Mouse (Mus musculus): ENCODE data around the gene Olfr229. TPM values are rescaled to one million over a fixed set of nuclear protein-coding genes. Genes with fewer than 3 reads are reported as not detected.

Olfr229 gene
- polyA plus RNA-seq, 1 experiment from 2014 or later: not detected

Other genes with a start within 250 kb of the Olfr229 start
- gene Olfr963, start 240.1 kb upstream of the Olfr229 start, polyA plus RNA-seq (2015; fragmentation: Nextera tagmentation; extraction: Ambion mirVana): not detected in 2 replicates
- not detected in 2 replicates for gene Olfr149, start 200.2 kb upstream of the Olfr229 start, polyA plus RNA-seq (2015; fragmentation: Nextera tagmentation; extraction: Ambion mirVana)
- gene Olfr965, start 196.0 kb upstream of the Olfr229 start, polyA plus RNA-seq (2015; fragmentation: Nextera tagmentation; extraction: Ambion mirVana): not detected in 2 replicates
- not detected in 2 replicates for gene Olfr150, start 176.4 kb upstream of the Olfr229 start, polyA plus RNA-seq (2015; fragmentation: Nextera tagmentation; extraction: Ambion mirVana)
- not detected in 2 replicates for gene Olfr967, start 161.1 kb upstream of the Olfr229 start, polyA plus RNA-seq (2015; fragmentation: Nextera tagmentation; extraction: Ambion mirVana)
- gene Olfr968, start 124.1 kb upstream of the Olfr229 start, polyA plus RNA-seq (2015; fragmentation: Nextera tagmentation; extraction: Ambion mirVana): not detected in 2 replicates
- gene Olfr969, start 116.4 kb upstream of the Olfr229 start, polyA plus RNA-seq (2015; fragmentation: Nextera tagmentation; extraction: Ambion mirVana): not detected in 2 replicates
- gene Olfr970, start 98.5 kb upstream of the Olfr229 start, polyA plus RNA-seq (2015; fragmentation: Nextera tagmentation; extraction: Ambion mirVana): not detected in 2 replicates
- gene Olfr971, start 70.5 kb upstream of the Olfr229 start, polyA plus RNA-seq (2015; fragmentation: Nextera tagmentation; extraction: Ambion mirVana): not detected in 2 replicates
- gene Olfr972, start 40.9 kb upstream of the Olfr229 start, polyA plus RNA-seq (2015; fragmentation: Nextera tagmentation; extraction: Ambion mirVana): not detected in 2 replicates
- not detected in 2 replicates for gene Olfr974, start 30.2 kb downstream of the Olfr229 start, polyA plus RNA-seq (2015; fragmentation: Nextera tagmentation; extraction: Ambion mirVana)
- 0.05 TPM in 1 of 2 replicates, not detected in the other for gene Olfr975, start 44.7 kb downstream of the Olfr229 start, polyA plus RNA-seq (2015; fragmentation: Nextera tagmentation; extraction: Ambion mirVana)
- gene Olfr976, start 53.8 kb downstream of the Olfr229 start, polyA plus RNA-seq (2015; fragmentation: Nextera tagmentation; extraction: Ambion mirVana): not detected in 2 replicates
- not detected in 2 replicates for gene Olfr978, start 84.8 kb downstream of the Olfr229 start, polyA plus RNA-seq (2015; fragmentation: Nextera tagmentation; extraction: Ambion mirVana)
- gene Olfr979, start 96.1 kb downstream of the Olfr229 start, polyA plus RNA-seq (2015; fragmentation: Nextera tagmentation; extraction: Ambion mirVana): not detected in 2 replicates
- not detected in 2 replicates for gene Olfr980, start 102.2 kb downstream of the Olfr229 start, polyA plus RNA-seq (2015; fragmentation: Nextera tagmentation; extraction: Ambion mirVana)
- gene Olfr981, start 114.1 kb downstream of the Olfr229 start, polyA plus RNA-seq (2015; fragmentation: Nextera tagmentation; extraction: Ambion mirVana): not detected in 2 replicates
- not detected in 2 replicates for gene Olfr982, start 166.5 kb downstream of the Olfr229 start, polyA plus RNA-seq (2015; fragmentation: Nextera tagmentation; extraction: Ambion mirVana)
- gene Olfr983, start 186.3 kb downstream of the Olfr229 start, polyA plus RNA-seq (2015; fragmentation: Nextera tagmentation; extraction: Ambion mirVana): not detected in 2 replicates
- not detected in 2 replicates for gene Olfr984, start 206.9 kb downstream of the Olfr229 start, polyA plus RNA-seq (2015; fragmentation: Nextera tagmentation; extraction: Ambion mirVana)
- not detected in 2 replicates for gene Olfr985, start 222.8 kb downstream of the Olfr229 start, polyA plus RNA-seq (2015; fragmentation: Nextera tagmentation; extraction: Ambion mirVana)
- gene Tmem225, start 240.8 kb downstream of the Olfr229 start, polyA plus RNA-seq (2015; fragmentation: Nextera tagmentation; extraction: Ambion mirVana): not detected in 2 replicates

Measured in midbrain, embryonic 13.5 days (tissue).